Mouse (Mus musculus): ENCODE measurements around the gene Atg7.

GRCm38 (mm10) chr6:114790084-114790483 lies 147.2 kb downstream of the Atg7 start:
- TF ChIP-seq POLR2A (IDR thresholded peaks at IDR 0.05; ENCODE audit: low read depth, low read length) (no peak), CTCF (IDR thresholded peaks at IDR 0.05; ENCODE audit: extremely low read depth, insufficient read length, insufficient replicate concordance, low read depth, low read length) (no peak)

Data from small intestine, adult 2 months (tissue).